Mouse (Mus musculus): ENCODE measurements at regions not wholly inside any gene's neighbourhood (a gene's known extent, or its start where the extent isn't known, plus 50 kb on each side); places are given as distances from the start of the nearest gene placed in this dataset.

DNA sequence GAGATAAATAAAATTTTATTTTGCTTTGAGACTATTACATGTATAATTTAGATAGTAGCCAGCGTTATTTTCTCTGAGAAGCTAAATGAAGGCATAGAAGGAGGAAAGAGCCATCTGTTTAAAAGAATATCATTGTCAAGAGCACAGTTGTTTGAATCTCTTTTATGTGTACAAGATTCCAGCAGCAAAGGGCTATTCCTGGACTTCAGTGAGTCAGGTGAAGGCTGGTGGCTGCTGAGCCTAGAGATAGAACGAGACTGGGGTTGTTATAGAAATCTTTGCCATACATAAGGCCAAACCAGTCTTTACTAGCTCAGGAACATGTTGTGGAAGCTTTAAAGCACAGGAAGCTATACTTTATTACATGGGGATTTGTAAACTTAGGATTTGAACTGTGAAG lies 261.6 kb downstream of the Adcyap1 start:
- no peak for DNase-seq (ENCODE audit: inconsistent age in 2 of 2, low spot score in 1 of 2)

DNA sequence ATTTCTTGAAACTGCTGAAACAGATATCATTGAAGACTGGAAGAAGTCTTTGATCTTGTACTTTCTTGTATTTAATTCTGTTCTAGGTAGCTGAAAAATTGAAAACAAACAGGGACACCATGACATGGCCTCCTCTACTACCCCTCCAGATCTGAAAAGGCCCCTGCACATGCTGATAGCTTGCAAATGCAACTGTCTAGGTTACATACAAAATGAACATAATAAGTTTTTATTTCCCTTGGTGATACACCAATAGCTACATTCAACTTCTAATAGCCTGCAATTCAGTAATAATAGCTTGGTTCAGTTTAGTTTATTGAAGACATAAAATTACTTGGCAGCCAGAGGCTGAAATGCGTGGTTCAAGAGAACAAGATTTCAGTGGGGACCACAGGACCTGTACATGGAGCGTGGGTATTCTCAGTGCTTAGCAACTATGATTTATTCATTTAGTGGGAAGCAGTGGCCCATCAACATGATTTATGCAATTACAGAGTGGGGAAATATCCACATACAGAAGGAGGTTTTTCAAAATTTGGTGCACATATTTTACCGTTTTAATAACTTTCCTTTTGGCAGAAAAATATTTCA lies 264.9 kb downstream of the Adcyap1 start:
- no peak for DNase-seq (ENCODE audit: inconsistent age in 2 of 2, low spot score in 1 of 2)

DNA sequence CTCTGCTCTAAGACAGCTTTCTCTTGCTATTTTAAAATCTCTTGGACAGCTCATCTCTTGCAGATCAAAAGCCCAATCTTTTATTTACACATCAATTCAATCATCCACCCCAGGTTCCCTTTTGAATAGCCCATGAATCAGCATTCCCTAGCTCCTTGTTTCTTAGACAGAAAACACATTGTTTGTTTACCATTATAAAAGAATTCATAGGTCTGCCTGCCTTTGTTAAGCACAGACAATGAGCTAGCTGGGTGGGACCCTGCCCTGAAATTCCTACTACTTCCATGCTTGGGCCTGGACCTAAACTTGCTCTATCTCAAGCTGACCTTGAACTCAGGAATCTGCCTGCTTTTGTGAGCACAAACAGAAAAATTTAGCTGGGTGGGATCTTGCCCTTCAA lies 283.6 kb downstream of the Adcyap1 start:
- DNase-seq (ENCODE audit: inconsistent age in 2 of 2, low spot score in 1 of 2) = no peak

DNA sequence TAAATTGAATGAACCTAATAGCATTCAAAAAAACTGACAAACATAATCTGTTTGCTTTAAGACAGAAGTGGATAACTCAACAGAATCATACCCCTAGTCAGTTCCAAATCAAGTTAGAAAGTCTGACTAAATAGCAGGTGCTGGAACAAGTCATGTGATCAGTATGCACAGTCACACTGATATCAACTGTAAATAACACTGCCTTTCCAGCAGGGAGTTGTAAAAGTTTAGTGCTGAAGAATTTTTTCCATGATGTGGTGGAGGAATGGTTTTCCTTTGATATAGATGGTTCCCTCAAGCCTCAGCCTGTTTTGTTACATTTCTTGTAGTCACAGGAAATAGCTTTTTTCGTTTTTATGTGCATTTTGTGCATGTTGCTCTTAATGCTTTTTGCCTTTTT lies 285.7 kb downstream of the Adcyap1 start:
- DNase-seq (ENCODE audit: inconsistent age in 2 of 2, low spot score in 1 of 2) = no peak

DNA sequence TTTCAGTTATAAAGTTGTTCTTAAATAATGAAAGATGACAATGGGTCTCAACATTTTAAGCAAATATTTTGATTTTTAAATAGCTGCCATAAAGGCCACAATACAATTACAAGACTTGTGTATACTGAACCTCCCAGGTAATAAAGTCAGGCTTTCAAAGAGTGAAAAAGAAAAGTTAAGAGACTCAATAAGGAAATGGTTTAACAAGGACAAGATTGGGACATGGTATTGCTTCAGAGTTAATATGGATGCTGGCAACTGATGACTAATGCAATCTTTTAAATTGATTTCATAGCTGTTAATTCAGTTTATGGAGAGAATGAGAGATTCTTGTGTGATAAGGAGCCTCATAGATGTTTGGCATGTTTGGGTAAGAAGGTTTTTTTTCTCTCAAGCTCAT lies 287.6 kb downstream of the Adcyap1 start:
- DNase-seq (ENCODE audit: inconsistent age in 2 of 2, low spot score in 1 of 2) = no peak

DNA sequence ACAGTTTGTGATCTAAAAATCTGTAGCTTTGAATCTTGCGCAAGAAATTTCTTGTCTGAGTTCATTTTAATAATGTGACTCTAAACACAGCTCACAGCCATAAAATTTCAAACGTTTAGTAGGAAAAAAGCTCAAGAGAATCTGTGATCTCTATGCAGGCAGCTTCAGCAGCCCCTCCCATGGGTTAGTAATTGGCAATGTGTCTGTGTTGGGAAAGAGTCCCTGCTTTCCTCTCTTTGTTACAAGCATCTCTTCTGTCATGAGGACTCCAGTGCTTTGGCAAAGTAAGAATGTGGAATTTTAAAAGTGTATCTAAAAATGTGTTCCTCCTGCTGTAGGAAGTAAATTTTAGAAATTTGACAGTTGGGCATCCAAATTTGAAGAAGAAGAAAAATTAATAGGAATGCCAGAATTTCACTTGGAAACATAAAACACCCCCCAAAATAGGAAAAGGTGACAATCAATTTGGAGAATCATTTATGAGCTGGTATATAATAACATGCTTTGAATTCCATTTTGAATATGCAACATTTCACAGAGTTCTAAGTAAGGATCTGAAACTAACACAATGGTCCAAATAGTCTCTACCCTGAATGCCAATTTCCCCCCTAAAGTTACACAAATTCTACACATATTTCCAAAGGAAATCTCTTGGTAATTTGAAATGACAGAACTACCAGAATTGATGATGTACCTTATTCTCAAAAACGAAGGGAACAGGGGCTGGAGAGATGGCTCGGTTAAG lies 291.3 kb downstream of the Adcyap1 start:
- DNase-seq (ENCODE audit: inconsistent age in 2 of 2, low spot score in 1 of 2) = no peak

DNA sequence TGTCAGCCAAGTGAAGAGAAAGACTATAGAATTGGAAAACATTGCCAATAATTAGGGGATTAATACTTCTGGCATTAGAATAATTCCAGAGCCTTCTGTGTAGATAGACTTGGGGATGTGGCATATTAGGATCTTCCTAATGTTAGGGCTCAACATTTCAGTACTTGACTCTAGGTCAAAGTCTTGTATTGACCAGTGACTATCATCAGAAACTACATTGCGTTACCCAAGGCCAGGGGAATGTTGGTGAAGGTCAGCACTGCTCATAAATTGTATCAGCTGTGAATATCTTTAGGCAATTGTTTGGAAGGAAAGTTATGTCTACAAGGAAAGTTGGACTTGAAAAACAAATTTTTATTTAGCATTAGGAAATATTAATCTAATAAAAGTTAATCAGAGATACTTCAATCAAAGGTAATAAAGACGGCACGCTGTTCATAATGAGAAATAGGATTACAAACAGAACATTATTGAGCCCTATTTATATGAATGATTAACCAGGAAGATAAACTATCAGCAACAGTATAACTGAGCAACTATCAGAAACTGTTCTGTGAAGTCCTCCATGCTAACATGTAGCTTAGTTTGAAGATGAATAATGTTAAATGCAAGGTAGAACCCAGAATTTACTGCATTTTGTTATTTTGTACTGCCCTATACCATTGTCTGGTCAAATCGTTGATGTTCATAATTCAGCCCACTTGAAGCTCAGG lies 310.2 kb downstream of the Adcyap1 start:
- DNase-seq (ENCODE audit: inconsistent age in 2 of 2, low spot score in 1 of 2) = peak in 1 of 2 experiments; percentile 27

DNA sequence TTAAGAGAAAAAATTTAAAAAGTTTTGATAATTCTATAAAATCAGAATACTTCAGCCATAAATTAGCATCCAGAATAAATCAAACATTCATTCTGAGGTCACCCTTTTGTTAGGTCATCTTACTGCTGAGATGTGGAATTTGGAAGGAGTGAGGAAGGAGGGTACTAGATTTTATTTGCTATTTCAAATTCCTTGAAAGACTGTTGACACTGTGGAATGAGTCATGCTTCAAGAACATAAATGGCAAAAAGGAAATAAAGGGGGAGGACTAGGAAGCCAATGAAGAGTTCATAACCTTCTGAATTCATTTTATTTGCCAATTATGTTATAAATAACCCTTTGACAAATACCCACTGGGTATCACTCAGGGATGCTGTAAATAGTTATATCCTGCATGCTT lies 324.6 kb downstream of the Adcyap1 start:
- DNase-seq (ENCODE audit: inconsistent age in 2 of 2, low spot score in 1 of 2) = no peak

DNA sequence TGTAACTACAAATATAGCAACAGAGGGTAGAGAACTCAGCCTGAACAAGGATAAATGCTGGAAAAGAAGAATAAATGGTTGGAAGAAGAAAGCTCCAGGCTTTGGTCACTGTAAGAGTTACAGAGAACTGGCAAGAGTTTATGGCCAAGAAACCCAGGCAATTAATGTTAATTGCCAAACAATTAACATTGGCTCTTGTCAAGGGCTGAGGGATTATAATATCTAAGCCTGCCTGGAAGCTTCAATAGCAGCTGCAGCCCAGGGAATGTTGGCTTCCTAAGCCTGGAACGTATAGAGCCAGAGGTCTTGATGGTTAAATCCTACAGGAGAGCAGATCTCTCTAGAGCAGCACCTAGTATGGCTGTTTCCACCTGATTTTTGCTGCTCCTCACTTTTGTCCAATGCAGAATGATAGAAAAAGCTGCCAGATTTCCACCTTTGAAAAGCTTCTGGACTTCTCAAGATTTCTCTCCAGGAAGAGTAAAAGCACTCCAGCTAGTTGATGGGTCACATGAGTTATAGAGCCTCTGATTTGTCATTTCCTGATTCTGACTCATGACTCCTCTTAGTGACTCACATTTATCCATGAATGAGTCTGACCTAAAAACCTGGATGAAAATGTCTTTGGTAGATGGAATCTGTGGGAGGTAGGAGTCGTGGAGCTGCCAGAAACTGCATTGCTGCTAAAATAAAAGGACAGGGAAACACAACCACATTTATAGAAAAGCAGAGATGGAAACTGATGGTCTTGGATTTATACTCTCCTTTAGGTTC lies 327.2 kb downstream of the Adcyap1 start:
- DNase-seq (ENCODE audit: inconsistent age in 2 of 2, low spot score in 1 of 2) = peak in 1 of 2 experiments; percentile 24

DNA sequence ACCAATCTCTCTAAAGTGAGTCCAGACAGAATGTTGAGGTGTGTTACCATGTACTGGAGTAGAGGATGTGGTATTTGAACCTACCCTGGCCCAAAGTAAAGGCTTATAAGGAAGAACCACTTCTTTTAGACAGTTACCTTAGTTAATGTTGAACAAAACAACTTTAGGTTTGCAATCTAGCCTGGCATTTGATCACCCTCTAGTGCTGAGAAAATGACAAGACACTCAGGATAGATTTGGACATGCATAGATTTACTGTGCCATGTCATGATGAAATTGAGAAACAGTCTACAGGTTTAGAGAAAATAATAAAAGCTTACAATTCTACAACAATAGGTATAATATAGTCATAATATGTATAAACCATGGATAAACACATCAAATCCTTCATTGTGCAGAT lies 333.7 kb downstream of the Adcyap1 start:
- peak in 1 of 2 experiments; percentile 43 for DNase-seq (ENCODE audit: inconsistent age in 2 of 2, low spot score in 1 of 2)

DNA sequence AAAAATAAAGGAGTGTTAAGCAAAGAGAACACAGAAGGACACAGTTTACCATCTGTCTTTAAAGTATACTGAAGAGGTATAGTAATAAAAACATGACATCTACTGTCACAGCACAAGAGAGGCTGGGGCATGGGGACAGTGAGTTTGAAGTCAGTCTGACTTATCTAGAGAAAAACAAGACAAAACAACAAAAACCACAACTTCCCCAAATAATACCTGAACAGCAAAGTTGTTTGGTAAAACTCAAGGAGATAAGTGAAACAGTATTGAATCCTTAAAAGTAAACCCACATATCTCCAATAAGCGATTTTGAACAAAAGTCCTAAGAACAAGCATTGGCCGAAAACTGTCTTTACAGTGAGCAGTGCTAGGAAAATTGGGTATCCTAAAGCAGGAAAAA lies 336.1 kb downstream of the Adcyap1 start:
- DNase-seq (ENCODE audit: inconsistent age in 2 of 2, low spot score in 1 of 2) = no peak

DNA sequence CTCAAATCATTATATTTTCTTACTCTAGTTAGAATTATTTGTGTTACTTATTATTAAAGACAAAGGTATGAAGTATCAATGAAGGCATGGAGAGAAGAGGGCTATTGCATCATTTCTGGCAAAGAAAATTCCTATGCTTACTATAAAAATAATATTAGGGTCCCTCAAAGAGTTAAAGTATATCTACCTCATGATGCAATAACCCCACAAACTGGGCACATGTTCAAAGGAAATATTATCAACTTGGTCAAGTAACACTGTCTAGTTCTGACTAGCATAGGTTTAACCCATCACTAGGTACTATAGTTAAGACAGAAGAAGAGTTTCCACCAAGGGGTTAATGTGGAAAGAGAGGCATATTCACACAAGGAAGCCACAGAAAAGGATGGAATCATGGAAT lies 336.9 kb downstream of the Adcyap1 start:
- DNase-seq (ENCODE audit: inconsistent age in 2 of 2, low spot score in 1 of 2) = no peak

DNA sequence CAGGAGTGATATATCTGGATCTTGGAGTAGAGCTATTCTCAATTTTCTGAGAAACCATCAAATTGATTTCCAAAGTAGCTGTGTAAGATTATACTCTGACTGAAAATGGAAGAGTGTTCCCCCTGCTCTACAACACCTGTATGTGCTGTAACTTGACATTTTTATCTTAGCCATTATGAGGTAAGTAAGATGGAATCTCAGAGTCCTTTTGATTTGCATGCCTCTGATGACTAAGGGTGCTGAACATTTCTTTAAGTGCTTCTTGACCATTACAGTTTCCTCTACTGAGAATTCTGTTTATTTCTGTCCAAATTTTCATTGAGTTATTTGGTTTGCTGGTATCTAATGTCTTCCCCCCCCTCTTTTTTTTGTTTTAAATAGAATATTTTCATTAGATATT lies 343.0 kb downstream of the Adcyap1 start:
- no peak for DNase-seq (ENCODE audit: inconsistent age in 2 of 2, low spot score in 1 of 2)

DNA sequence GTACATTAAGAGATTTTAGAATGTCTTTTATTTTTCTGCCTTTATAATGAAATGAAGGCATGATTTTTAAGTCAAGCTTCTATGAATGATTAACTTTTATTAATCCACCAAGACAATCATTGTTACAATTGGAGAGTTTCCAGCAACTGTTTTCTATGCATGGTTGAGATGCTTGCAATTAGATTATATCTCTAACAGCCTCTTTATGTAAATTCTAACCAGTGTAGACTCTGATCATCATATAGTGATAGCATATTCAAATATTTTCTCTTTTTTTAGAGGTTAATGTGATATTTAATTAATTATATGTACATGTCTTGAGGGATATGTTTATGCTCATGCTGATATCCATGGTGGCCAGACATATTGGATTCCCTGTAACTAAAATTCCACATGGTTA lies 351.5 kb downstream of the Adcyap1 start:
- DNase-seq (ENCODE audit: inconsistent age in 2 of 2, low spot score in 1 of 2) = no peak

DNA sequence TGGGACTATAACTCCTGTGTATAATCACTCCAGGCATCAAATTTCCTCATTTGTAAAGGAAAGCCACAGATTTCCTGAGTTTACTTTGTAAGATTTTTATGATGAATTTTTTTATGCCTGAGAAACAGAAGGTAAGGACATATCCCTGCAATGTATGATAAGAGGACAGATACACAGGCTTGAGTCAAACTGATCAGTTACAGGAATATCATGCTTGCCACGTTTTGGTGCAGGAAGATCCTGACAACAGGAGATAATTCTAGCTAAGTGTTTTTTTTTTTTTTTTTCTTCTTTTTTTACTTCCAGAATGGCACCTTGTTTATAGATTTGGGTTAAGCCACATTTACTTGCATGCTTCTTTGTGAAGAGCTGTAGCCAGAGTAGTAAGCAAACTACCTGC lies 357.1 kb downstream of the Adcyap1 start:
- no peak for DNase-seq (ENCODE audit: inconsistent age in 2 of 2, low spot score in 1 of 2)

DNA sequence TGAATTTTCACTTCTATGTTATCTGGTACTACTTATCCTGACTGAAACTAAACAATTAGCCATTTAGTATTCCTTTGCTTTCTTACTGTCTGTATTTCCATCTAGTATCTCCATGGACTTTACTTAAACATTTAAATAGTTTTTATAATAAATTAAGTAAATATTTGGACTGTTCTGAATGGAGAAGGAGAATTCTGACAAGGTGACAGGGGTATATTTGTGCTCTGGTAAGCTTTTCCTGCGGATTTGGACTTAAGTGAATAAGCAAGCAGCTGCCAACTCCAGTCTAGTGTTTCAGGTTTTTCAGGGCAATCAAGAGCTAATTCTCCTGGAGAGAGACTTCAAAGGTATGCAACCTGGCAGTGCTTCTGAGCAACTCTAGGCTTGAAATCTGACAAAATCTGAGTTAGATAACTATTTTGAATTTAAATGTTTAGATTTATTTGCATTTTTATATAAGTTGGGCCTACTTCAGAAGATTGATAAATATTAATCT lies 364.5 kb downstream of the Adcyap1 start:
- no peak for DNase-seq (ENCODE audit: inconsistent age in 2 of 2, low spot score in 1 of 2)

DNA sequence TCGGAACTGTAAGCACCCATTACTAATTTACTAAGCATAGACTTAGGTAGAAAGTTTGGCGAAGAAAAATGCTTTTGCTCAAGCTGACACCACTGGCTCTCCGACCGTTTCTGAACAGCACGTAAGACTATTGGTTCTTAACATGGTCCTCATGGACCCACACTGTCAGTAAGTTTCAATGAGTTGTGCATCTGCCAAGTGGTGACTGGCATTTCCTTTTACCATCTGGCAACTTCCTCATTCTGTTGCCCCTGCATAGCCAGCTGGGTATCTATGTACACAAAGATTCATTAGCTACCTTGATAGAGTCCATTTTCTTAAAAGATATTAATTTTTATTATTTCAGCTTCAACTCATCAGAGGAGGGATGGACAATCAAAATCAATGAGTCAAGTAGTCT lies 381.2 kb downstream of the Adcyap1 start:
- no peak for DNase-seq (ENCODE audit: inconsistent age in 2 of 2, low spot score in 1 of 2)

DNA sequence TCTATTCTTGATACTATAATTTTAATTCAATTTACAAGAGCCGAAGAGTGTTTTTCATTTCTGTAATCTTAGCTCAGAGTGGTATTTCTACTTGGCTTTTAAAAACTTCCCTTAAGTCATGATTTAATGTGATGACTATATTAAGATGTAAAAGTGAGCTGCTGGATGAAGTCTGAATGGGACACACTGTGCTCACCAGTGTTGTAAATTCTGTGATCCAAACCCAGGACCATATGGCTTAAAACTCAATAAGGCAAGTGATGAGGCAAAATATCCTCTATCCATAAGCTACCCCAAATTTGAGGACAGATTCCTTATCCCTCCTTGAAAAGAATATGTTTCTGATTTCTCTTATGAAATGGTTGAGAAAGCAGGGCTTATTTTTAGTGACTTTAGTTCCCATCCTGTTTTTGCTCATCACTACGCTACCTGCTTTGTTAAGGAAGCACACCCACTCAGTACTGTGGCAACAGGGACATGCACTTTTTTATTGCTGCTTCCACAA lies 399.4 kb downstream of the Adcyap1 start:
- no peak for DNase-seq (ENCODE audit: inconsistent age in 2 of 2, low spot score in 1 of 2)

DNA sequence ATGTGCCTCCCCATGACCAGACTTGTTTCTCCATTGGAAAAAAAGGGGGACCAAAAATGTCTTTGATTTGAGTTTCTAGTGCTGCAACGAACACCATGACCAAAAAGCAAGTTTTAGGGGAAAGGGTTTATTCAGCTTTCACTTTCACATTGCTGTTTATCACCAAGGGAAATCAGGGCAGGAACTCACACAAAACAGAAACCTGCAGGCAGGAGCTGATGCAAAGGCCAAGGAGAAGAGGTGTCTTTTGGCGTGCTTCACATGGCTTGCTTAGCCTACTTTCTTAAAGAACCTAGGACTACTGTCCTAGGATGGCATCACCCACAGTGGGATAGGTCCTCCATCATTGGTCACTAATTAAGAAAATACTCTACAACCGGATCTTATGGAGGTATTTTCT lies 401.4 kb downstream of the Adcyap1 start:
- no peak for DNase-seq (ENCODE audit: inconsistent age in 2 of 2, low spot score in 1 of 2)

DNA sequence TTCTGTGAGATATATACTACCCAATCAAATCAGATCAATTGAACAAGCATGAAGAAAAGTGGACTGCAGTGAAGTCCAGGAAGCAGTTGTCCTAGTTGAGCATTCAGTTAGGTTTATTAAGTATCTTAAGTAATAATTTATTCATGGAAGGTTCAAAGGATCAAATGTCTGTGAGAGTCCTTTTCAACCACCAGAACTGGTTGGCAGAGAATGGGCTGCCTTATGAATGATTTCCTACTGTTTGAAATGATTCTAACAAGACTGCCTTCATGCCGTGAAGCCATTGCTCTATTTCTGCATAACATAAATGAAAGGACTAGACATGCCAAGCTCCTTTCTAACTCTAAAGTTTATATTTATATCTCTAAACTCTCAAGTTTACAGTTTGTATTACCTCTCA lies 410.4 kb downstream of the Adcyap1 start:
- DNase-seq (ENCODE audit: inconsistent age in 2 of 2, low spot score in 1 of 2) = no peak

DNA sequence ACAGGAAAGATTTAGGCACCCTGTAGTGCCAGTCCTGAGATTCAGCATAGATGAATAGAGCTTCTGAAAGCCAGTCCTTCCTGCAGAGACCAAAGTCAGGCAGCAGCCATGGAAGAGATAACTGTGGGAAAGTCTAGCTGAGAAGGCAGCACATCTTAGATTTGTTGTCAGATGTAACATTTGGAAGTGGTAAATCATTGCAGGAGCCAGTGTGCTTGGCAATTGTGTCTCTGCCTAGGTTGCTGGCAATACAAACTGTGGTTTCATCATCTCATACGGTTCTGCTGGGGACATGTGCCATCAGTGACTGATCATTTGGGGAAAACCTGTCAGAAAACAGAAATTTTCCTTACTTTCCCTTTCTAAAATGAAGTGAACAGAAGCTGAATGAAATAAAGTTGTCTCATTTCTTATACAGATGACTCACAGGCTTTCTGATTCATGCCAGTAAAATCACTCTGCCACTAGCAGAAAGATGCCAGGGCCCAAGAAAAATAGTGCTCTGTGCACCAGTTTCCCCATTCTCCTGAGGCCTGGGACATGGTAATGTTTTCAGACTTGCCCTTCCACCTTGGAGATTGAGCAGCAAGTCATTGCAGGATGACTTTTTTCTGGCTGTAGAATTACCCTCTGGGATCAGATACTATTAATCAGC lies 411.3 kb downstream of the Adcyap1 start:
- peak in 1 of 2 experiments; percentile 19 for DNase-seq (ENCODE audit: inconsistent age in 2 of 2, low spot score in 1 of 2)

All from adrenal gland, adult (tissue).